Mouse (Mus musculus): ENCODE measurements at regions not wholly inside any gene's neighbourhood (a gene's known extent, or its start where the extent isn't known, plus 50 kb on each side); places are given as distances from the start of the nearest gene placed in this dataset.
A peak's percentile ranks its signal among the peaks of the same experiment; 100 is the strongest.

- Histone ChIP-seq H3K27me3 (ENCODE audit: control insufficient read depth, insufficient read depth, low read length) (no peaks in the 10 kb centered on the region), H3K4me1 (ENCODE audit: control insufficient read depth, insufficient read depth, low read length) (peaks cover 82% of the 10 kb centered on the region), H3K27ac (ENCODE audit: low read length) (peak overlapping the region; percentile 60), H3K36me3 (ENCODE audit: control insufficient read depth, insufficient read depth) (no peaks in the 10 kb centered on the region), H3K9me3 (replicated peaks; ENCODE audit: control insufficient read depth, low read length) (no peaks in the 10 kb centered on the region), H3K4me3 (ENCODE audit: low read length) (no peak overlapping the region), H3K9ac (ENCODE audit: low read length) (no peak overlapping the region), H3K4me2 (ENCODE audit: low read depth, low read length) (no peak overlapping the region)
- 47% methylated on average over 17 of the region's 17 CpGs for WGBS
- ATAC-seq (replicated peaks; ENCODE audit: extremely low read depth, insufficient read depth, low FRiP score), result no peak
Observed at GRCm38 (mm10) chr8:126829376-126830241, 116.0 kb downstream of the Tomm20 start.

- Histone ChIP-seq H3K27ac (ENCODE audit: low read length) (peak overlapping the region; percentile 96), H3K4me1 (ENCODE audit: control insufficient read depth, insufficient read depth, low read length) (peaks cover 70% of the 10 kb centered on the region), H3K4me3 (ENCODE audit: low read length) (no peak overlapping the region), H3K27me3 (ENCODE audit: control insufficient read depth, insufficient read depth, low read length) (no peaks in the 10 kb centered on the region), H3K9ac (ENCODE audit: low read length) (peak overlapping the region; percentile 31), H3K9me3 (replicated peaks; ENCODE audit: control insufficient read depth, low read length) (no peaks in the 10 kb centered on the region), H3K4me2 (ENCODE audit: low read depth, low read length) (0 out of 2 replicates have a peak overlapping the region, but pooled peaks have one; percentile 5), H3K36me3 (ENCODE audit: control insufficient read depth, insufficient read depth) (no peaks in the 10 kb centered on the region)
- no peak for ATAC-seq (replicated peaks; ENCODE audit: extremely low read depth, insufficient read depth, low FRiP score)
- WGBS, result 16% methylated on average over 6 of the region's 6 CpGs
Observed at GRCm38 (mm10) chr8:126827681-126828383, 117.8 kb downstream of the Tomm20 start.

- Histone ChIP-seq H3K36me3 (ENCODE audit: control insufficient read depth, insufficient read depth) (no peaks in the 10 kb centered on the region), H3K4me3 (ENCODE audit: low read length) (no peak overlapping the region), H3K4me1 (ENCODE audit: control insufficient read depth, insufficient read depth, low read length) (peaks cover 57% of the 10 kb centered on the region), H3K9me3 (replicated peaks; ENCODE audit: control insufficient read depth, low read length) (no peaks in the 10 kb centered on the region), H3K4me2 (ENCODE audit: low read depth, low read length) (no peak overlapping the region; the same call in 1 of the 2 replicates), H3K27ac (ENCODE audit: low read length) (peak overlapping the region; percentile 96), H3K27me3 (ENCODE audit: control insufficient read depth, insufficient read depth, low read length) (no peaks in the 10 kb centered on the region), H3K9ac (ENCODE audit: low read length) (peak overlapping the region; percentile 31)
- ATAC-seq (replicated peaks; ENCODE audit: extremely low read depth, insufficient read depth, low FRiP score), result peak; percentile 68
- WGBS, result 9% methylated on average over 11 of the region's 11 CpGs
Observed at GRCm38 (mm10) chr8:126826328-126827285, 119.0 kb downstream of the Tomm20 start.

- H3K4me2 ChIP-seq (ENCODE audit: low read depth, low read length), result no peak overlapping the region; the same call in 1 of the 2 replicates
- peak overlapping the region; percentile 96 for H3K27ac ChIP-seq (ENCODE audit: low read length)
- peaks cover 54% of the 10 kb centered on the region for H3K4me1 ChIP-seq (ENCODE audit: control insufficient read depth, insufficient read depth, low read length)
- no peaks in the 10 kb centered on the region for H3K9me3 ChIP-seq (replicated peaks; ENCODE audit: control insufficient read depth, low read length)
- H3K27me3 ChIP-seq (ENCODE audit: control insufficient read depth, insufficient read depth, low read length), result no peaks in the 10 kb centered on the region
- peak; percentile 43; the same call in 1 of the 2 replicates for ATAC-seq (replicated peaks; ENCODE audit: extremely low read depth, insufficient read depth, low FRiP score)
- no peak overlapping the region for H3K4me3 ChIP-seq (ENCODE audit: low read length)
- no peaks in the 10 kb centered on the region for H3K36me3 ChIP-seq (ENCODE audit: control insufficient read depth, insufficient read depth)
- peak overlapping the region; percentile 31 for H3K9ac ChIP-seq (ENCODE audit: low read length)
- 34% methylated on average over 3 of the region's 3 CpGs for WGBS
Observed at GRCm38 (mm10) chr8:126825877-126826276, 119.8 kb downstream of the Tomm20 start.

GRCm38 (mm10) chr8:126824575-126825208 lies 121.0 kb downstream of the Tomm20 start:
- Histone ChIP-seq H3K4me1 (ENCODE audit: control insufficient read depth, insufficient read depth, low read length) (peaks cover 46% of the 10 kb centered on the region), H3K4me3 (ENCODE audit: low read length) (no peak overlapping the region), H3K27ac (ENCODE audit: low read length) (peak overlapping the region; percentile 8), H3K9ac (ENCODE audit: low read length) (no peak overlapping the region; the same call in 1 of the 2 replicates), H3K9me3 (replicated peaks; ENCODE audit: control insufficient read depth, low read length) (no peaks in the 10 kb centered on the region), H3K36me3 (ENCODE audit: control insufficient read depth, insufficient read depth) (no peaks in the 10 kb centered on the region), H3K27me3 (ENCODE audit: control insufficient read depth, insufficient read depth, low read length) (no peaks in the 10 kb centered on the region), H3K4me2 (ENCODE audit: low read depth, low read length) (no peak overlapping the region)
- 42% methylated on average over 10 of the region's 10 CpGs for WGBS
- ATAC-seq (replicated peaks; ENCODE audit: extremely low read depth, insufficient read depth, low FRiP score), result no peak

GRCm38 (mm10) chr8:126822269-126822668 lies 123.4 kb downstream of the Tomm20 start:
- Histone ChIP-seq H3K27ac (ENCODE audit: low read length) (no peak overlapping the region), H3K4me1 (ENCODE audit: control insufficient read depth, insufficient read depth, low read length) (peaks cover 26% of the 10 kb centered on the region), H3K4me3 (ENCODE audit: low read length) (no peak overlapping the region), H3K4me2 (ENCODE audit: low read depth, low read length) (no peak overlapping the region), H3K36me3 (ENCODE audit: control insufficient read depth, insufficient read depth) (no peaks in the 10 kb centered on the region), H3K27me3 (ENCODE audit: control insufficient read depth, insufficient read depth, low read length) (no peaks in the 10 kb centered on the region), H3K9ac (ENCODE audit: low read length) (no peak overlapping the region), H3K9me3 (replicated peaks; ENCODE audit: control insufficient read depth, low read length) (no peaks in the 10 kb centered on the region)
- WGBS, result 87% methylated on average over 4 of the region's 4 CpGs
- no peak for ATAC-seq (replicated peaks; ENCODE audit: extremely low read depth, insufficient read depth, low FRiP score)

GRCm38 (mm10) chr8:126821279-126821678 lies 124.4 kb downstream of the Tomm20 start:
- no peak overlapping the region for H3K27ac ChIP-seq (ENCODE audit: low read length)

GRCm38 (mm10) chr8:126820502-126820901 lies 125.1 kb downstream of the Tomm20 start:
- no peak overlapping the region for H3K27ac ChIP-seq (ENCODE audit: low read length)
- no peaks in the 10 kb centered on the region for H3K9me3 ChIP-seq (replicated peaks; ENCODE audit: control insufficient read depth, low read length)
- no peaks in the 10 kb centered on the region for H3K36me3 ChIP-seq (ENCODE audit: control insufficient read depth, insufficient read depth)
- WGBS, result 89% methylated on average over 2 of the region's 2 CpGs
- H3K4me3 ChIP-seq (ENCODE audit: low read length), result no peak overlapping the region
- peaks cover 8% of the 10 kb centered on the region for H3K4me1 ChIP-seq (ENCODE audit: control insufficient read depth, insufficient read depth, low read length)
- no peaks in the 10 kb centered on the region for H3K27me3 ChIP-seq (ENCODE audit: control insufficient read depth, insufficient read depth, low read length)
- no peak for ATAC-seq (replicated peaks; ENCODE audit: extremely low read depth, insufficient read depth, low FRiP score)
- no peak overlapping the region for H3K9ac ChIP-seq (ENCODE audit: low read length)
- H3K4me2 ChIP-seq (ENCODE audit: low read depth, low read length), result no peak overlapping the region

More at GRCm38 (mm10) chr8:126821279-126821678, 124.4 kb downstream of the Tomm20 start:
- Histone ChIP-seq H3K9me3 (replicated peaks; ENCODE audit: control insufficient read depth, low read length) (no peaks in the 10 kb centered on the region), H3K4me1 (ENCODE audit: control insufficient read depth, insufficient read depth, low read length) (peaks cover 16% of the 10 kb centered on the region), H3K9ac (ENCODE audit: low read length) (no peak overlapping the region), H3K4me2 (ENCODE audit: low read depth, low read length) (no peak overlapping the region), H3K4me3 (ENCODE audit: low read length) (no peak overlapping the region), H3K27me3 (ENCODE audit: control insufficient read depth, insufficient read depth, low read length) (no peaks in the 10 kb centered on the region), H3K36me3 (ENCODE audit: control insufficient read depth, insufficient read depth) (no peaks in the 10 kb centered on the region)
- no peak for ATAC-seq (replicated peaks; ENCODE audit: extremely low read depth, insufficient read depth, low FRiP score)
- 52% methylated on average over 8 of the region's 8 CpGs for WGBS

Measured in heart, embryonic 16.5 days (tissue).